Mouse (Mus musculus): ENCODE data around the gene Mllt6. TPM values are rescaled to one million over a fixed set of nuclear protein-coding genes. Genes with fewer than 3 reads are reported as not detected.

Gene Mllt6
- polyA plus RNA-seq, 1 experiment, result 65.9 TPM

GRCm38 (mm10) chr11:97663528-97664338 is 519 bp downstream of the Mllt6 start:
- peak overlapping the region; percentile 87 for H3K4me3 ChIP-seq (replicated peaks; ENCODE audit: extremely low read depth, low read depth, low read length)
- TF ChIP-seq CTCF (IDR thresholded peaks at IDR 0.05; ENCODE audit: insufficient read depth, low read length) (no peak), POLR2A (IDR thresholded peaks at IDR 0.05; ENCODE audit: borderline replicate concordance, extremely low read depth, low read depth, low read length) (no peak)
- DNase-seq, result peak; percentile 70
- WGBS, result under 1% methylated on average over 37 of the region's 57 CpGs
- peaks cover 11% of the 10 kb centered on the region for H3K4me1 ChIP-seq (ENCODE audit: control insufficient read depth, insufficient read depth, low read length)

- TF ChIP-seq POLR2A (IDR thresholded peaks at IDR 0.05; ENCODE audit: borderline replicate concordance, extremely low read depth, low read depth, low read length) (no peak), CTCF (IDR thresholded peaks at IDR 0.05; ENCODE audit: insufficient read depth, low read length) (no peak)
- 3% methylated on average over 8 of the region's 8 CpGs for WGBS
- Histone ChIP-seq H3K4me1 (ENCODE audit: control insufficient read depth, insufficient read depth, low read length) (peaks cover 13% of the 10 kb centered on the region), H3K4me3 (replicated peaks; ENCODE audit: extremely low read depth, low read depth, low read length) (peak overlapping the region; percentile 87)
- DNase-seq, result no peak
These were observed 1.1 kb downstream of the Mllt6 start for GRCm38 (mm10) chr11:97664339-97664665.

GRCm38 (mm10) chr11:97664771-97665240 is 1.6 kb downstream of the Mllt6 start:
- DNase-seq, result no peak
- 22% methylated on average over 6 of the region's 6 CpGs for WGBS
- TF ChIP-seq CTCF (IDR thresholded peaks at IDR 0.05; ENCODE audit: insufficient read depth, low read length) (no peak; the same call in 1 of the 2 replicates), POLR2A (IDR thresholded peaks at IDR 0.05; ENCODE audit: borderline replicate concordance, extremely low read depth, low read depth, low read length) (no peak)
- H3K4me1 ChIP-seq (ENCODE audit: control insufficient read depth, insufficient read depth, low read length), result peaks cover 17% of the 10 kb centered on the region
- peak overlapping the region; percentile 28 for H3K4me3 ChIP-seq (replicated peaks; ENCODE audit: extremely low read depth, low read depth, low read length)

GRCm38 (mm10) chr11:97665431-97665830 is 2.2 kb downstream of the Mllt6 start:
- WGBS, result 85% methylated on average over 13 of the region's 13 CpGs
- Histone ChIP-seq H3K4me3 (replicated peaks; ENCODE audit: extremely low read depth, low read depth, low read length) (no peak overlapping the region), H3K4me1 (ENCODE audit: control insufficient read depth, insufficient read depth, low read length) (peaks cover 17% of the 10 kb centered on the region)
- TF ChIP-seq CTCF (IDR thresholded peaks at IDR 0.05; ENCODE audit: insufficient read depth, low read length) (no peak), POLR2A (IDR thresholded peaks at IDR 0.05; ENCODE audit: borderline replicate concordance, extremely low read depth, low read depth, low read length) (no peak)
- no peak for DNase-seq

- Histone ChIP-seq H3K4me3 (replicated peaks; ENCODE audit: extremely low read depth, low read depth, low read length) (no peak overlapping the region), H3K4me1 (ENCODE audit: control insufficient read depth, insufficient read depth, low read length) (peaks cover 17% of the 10 kb centered on the region)
- 90% methylated on average over 7 of the region's 7 CpGs for WGBS
- no peak for DNase-seq
- TF ChIP-seq POLR2A (IDR thresholded peaks at IDR 0.05; ENCODE audit: borderline replicate concordance, extremely low read depth, low read depth, low read length) (no peak), CTCF (IDR thresholded peaks at IDR 0.05; ENCODE audit: insufficient read depth, low read length) (no peak)
These were observed 3.0 kb downstream of the Mllt6 start for GRCm38 (mm10) chr11:97666221-97666620.

- TF ChIP-seq POLR2A (IDR thresholded peaks at IDR 0.05; ENCODE audit: borderline replicate concordance, extremely low read depth, low read depth, low read length) (no peak), CTCF (IDR thresholded peaks at IDR 0.05; ENCODE audit: insufficient read depth, low read length) (no peak)
- Histone ChIP-seq H3K4me3 (replicated peaks; ENCODE audit: extremely low read depth, low read depth, low read length) (no peak overlapping the region), H3K4me1 (ENCODE audit: control insufficient read depth, insufficient read depth, low read length) (peaks cover 17% of the 10 kb centered on the region)
- no peak for DNase-seq
- 80% methylated on average over 15 of the region's 15 CpGs for WGBS
These were observed 3.6 kb downstream of the Mllt6 start for GRCm38 (mm10) chr11:97666794-97667193.

- no peak for DNase-seq
- 92% methylated on average over 7 of the region's 7 CpGs for WGBS
- Histone ChIP-seq H3K4me1 (ENCODE audit: control insufficient read depth, insufficient read depth, low read length) (peaks cover 11% of the 10 kb centered on the region), H3K4me3 (replicated peaks; ENCODE audit: extremely low read depth, low read depth, low read length) (no peak overlapping the region)
- TF ChIP-seq CTCF (IDR thresholded peaks at IDR 0.05; ENCODE audit: insufficient read depth, low read length) (no peak), POLR2A (IDR thresholded peaks at IDR 0.05; ENCODE audit: borderline replicate concordance, extremely low read depth, low read depth, low read length) (no peak)
These were observed 4.9 kb downstream of the Mllt6 start for GRCm38 (mm10) chr11:97668160-97668559.

GRCm38 (mm10) chr11:97669268-97669667 is 6.1 kb downstream of the Mllt6 start:
- no peak for DNase-seq
- TF ChIP-seq POLR2A (IDR thresholded peaks at IDR 0.05; ENCODE audit: borderline replicate concordance, extremely low read depth, low read depth, low read length) (no peak), CTCF (IDR thresholded peaks at IDR 0.05; ENCODE audit: insufficient read depth, low read length) (no peak)

GRCm38 (mm10) chr11:97669829-97670228 is 6.6 kb downstream of the Mllt6 start:
- DNase-seq, result no peak
- no peak overlapping the region for H3K4me3 ChIP-seq (replicated peaks; ENCODE audit: extremely low read depth, low read depth, low read length)

More at GRCm38 (mm10) chr11:97669268-97669667, 6.1 kb downstream of the Mllt6 start:
- Histone ChIP-seq H3K4me1 (ENCODE audit: control insufficient read depth, insufficient read depth, low read length) (peaks cover 11% of the 10 kb centered on the region), H3K4me3 (replicated peaks; ENCODE audit: extremely low read depth, low read depth, low read length) (no peak overlapping the region)
- 56% methylated on average over 15 of the region's 15 CpGs for WGBS

More at GRCm38 (mm10) chr11:97669829-97670228, 6.6 kb downstream of the Mllt6 start:
- WGBS, result 19% methylated on average over 6 of the region's 6 CpGs
- peaks cover 9% of the 10 kb centered on the region for H3K4me1 ChIP-seq (ENCODE audit: control insufficient read depth, insufficient read depth, low read length)
- TF ChIP-seq POLR2A (IDR thresholded peaks at IDR 0.05; ENCODE audit: borderline replicate concordance, extremely low read depth, low read depth, low read length) (no peak), CTCF (IDR thresholded peaks at IDR 0.05; ENCODE audit: insufficient read depth, low read length) (no peak)
